Mouse (Mus musculus) kidney, embryonic 14.5 days (tissue): ENCODE measurements around the gene Bmpr1a. TPM values are rescaled to one million over a fixed set of nuclear protein-coding genes. Genes with fewer than 3 reads are reported as not detected.

Experiments
- ATAC-seq: fragments of 200-750 bp; cut with Nextera tagmentation; 2 replicates; pipeline ENCODE4 v1.8.0; 2017; ENCODE audit warnings: moderate number of reproducible peaks, mild to moderate bottlenecking, moderate TSS enrichment, moderate library complexity; ENCODE audit not compliant: low FRiP score, low TSS enrichment
- H3K27ac ChIP-seq: fragments of 300-500 bp; sonication (generic); 2 replicates; pipeline ENCODE4 v1.5.1; 2014; ENCODE audit warnings: low read depth, mild to moderate bottlenecking, low read length, moderate library complexity, mixed read lengths
- H3K27me3 ChIP-seq: fragments of 300-500 bp; sonication (generic); 2 replicates; pipeline ENCODE4 v1.6.1; 2014; ENCODE audit warnings: mild to moderate bottlenecking, low read length; ENCODE audit not compliant: control insufficient read depth, insufficient read depth
- H3K36me3 ChIP-seq: fragments of 300-500 bp; sonication (generic); 2 replicates; pipeline ENCODE4 v1.6.1; 2014; ENCODE audit warnings: low read length, mixed read lengths; ENCODE audit not compliant: control insufficient read depth, insufficient read depth
- H3K4me1 ChIP-seq: fragments of 300-500 bp; sonication (generic); 2 replicates; pipeline ENCODE4 v1.6.1; 2014; ENCODE audit warnings: low read length, mixed read lengths; ENCODE audit not compliant: control insufficient read depth, insufficient read depth
- H3K4me2 ChIP-seq: fragments of 300-500 bp; sonication (generic); replicated peaks from 2 replicates; pipeline ENCODE4 v1.6.1; 2014; ENCODE audit warnings: low read depth, mild to moderate bottlenecking, low read length
- H3K4me3 ChIP-seq: fragments of 300-500 bp; sonication (generic); 2 replicates; pipeline ENCODE4 v1.5.1; 2014; ENCODE audit warnings: mild to moderate bottlenecking, low read length
- H3K9ac ChIP-seq: fragments of 300-500 bp; sonication (generic); 2 replicates; pipeline ENCODE4 v1.6.1; 2014; ENCODE audit warnings: low read depth, mild to moderate bottlenecking, low read length, moderate library complexity
- H3K9me3 ChIP-seq: fragments of 300-500 bp; sonication (generic); 2 replicates; pipeline ENCODE4 v1.6.1; 2016; ENCODE audit warnings: low read length; ENCODE audit not compliant: control insufficient read depth
- WGBS: fragments of 180-500 bp; shearing (Covaris S2); extraction: QIAGEN DNeasy Blood & Tissue Kit; methylation state at CpG from one replicate; pipeline ENCODE4 v1.1.7; 2014; 5-methylcytosine and 5-hydroxymethylcytosine counted together
- polyA plus RNA-seq: library from polyadenylated mRNA; unstranded; fragments of >200 nt; fragmentation: Nextera tagmentation; extraction: Ambion mirVana; gene quantifications from 2 replicates; pipeline ENCODE4 v1.2.1, GENCODE M21; 2014

Bmpr1a gene
- polyA plus RNA-seq, 1 experiment from 2014 or later: 65.8 TPM

DNA sequence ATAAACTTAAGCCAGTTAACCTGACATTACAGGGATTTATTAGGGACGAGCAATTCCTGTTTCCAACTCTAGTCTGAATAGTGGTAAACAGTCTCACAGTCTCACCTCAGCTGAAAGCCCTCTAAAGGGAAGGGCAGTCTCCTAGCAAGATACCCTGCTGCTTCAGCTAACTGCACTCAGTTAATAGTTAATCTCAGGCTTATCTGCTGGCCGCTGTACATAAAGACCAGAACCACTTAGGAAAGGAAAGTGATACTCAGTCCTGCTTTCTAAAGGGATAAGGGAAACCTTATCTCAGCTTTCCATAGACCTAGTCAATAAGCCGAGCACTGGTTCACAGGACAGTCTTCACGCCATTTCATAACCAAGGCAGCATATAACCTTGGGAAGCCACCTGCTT, 32.7 kb upstream of the Bmpr1a start:
- Histone ChIP-seq H3K27ac (no peak overlapping the region), H3K9ac (no peak overlapping the region), H3K4me1 (no peaks in the 10 kb centered on the region), H3K4me2 (no peak overlapping the region), H3K36me3 (no peaks in the 10 kb centered on the region), H3K27me3 (no peaks in the 10 kb centered on the region), H3K9me3 (no peaks in the 10 kb centered on the region), H3K4me3 (no peak overlapping the region)
- ATAC-seq: no peak
- WGBS: 67% methylated on average over 4 of the region's 4 CpGs

GRCm38 (mm10) chr14:34533537-34533936, 30.4 kb upstream of the Bmpr1a start:
- WGBS: 83% methylated on average over 5 of the region's 5 CpGs
- no peak overlapping the region for H3K4me3 ChIP-seq
- no peaks in the 10 kb centered on the region for H3K4me1 ChIP-seq
- no peak overlapping the region for H3K9ac ChIP-seq
- no peaks in the 10 kb centered on the region for H3K36me3 ChIP-seq
- no peak overlapping the region for H3K4me2 ChIP-seq
- peaks cover 4% of the 10 kb centered on the region; the same call in 1 of the 2 replicates for H3K27me3 ChIP-seq
- no peak overlapping the region for H3K27ac ChIP-seq
- no peak for ATAC-seq
- no peaks in the 10 kb centered on the region for H3K9me3 ChIP-seq

DNA sequence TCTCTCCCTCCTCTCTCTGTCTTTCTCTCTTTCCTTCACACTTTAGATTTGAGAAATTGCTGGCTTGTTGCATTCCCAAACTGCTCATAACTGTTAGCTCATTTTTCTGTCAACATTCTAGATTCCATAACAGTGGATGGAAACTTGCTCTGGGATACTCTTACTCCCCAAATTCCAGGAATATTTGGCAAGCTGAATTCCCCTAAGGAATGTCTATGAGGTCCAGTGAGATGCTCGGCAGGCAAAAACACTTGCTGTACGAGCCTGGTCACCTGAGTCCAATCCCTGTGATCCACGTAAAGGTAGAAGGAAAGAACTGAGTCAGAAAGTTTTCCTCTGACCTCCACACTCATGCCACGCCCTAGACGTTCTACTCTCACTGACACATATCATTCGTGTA, 29.4 kb upstream of the Bmpr1a start:
- H3K4me1 ChIP-seq: no peaks in the 10 kb centered on the region
- H3K9ac ChIP-seq: no peak overlapping the region
- 74% methylated on average over 6 of the region's 6 CpGs for WGBS
- H3K27ac ChIP-seq: no peak overlapping the region
- no peak overlapping the region for H3K4me2 ChIP-seq
- peaks cover 4% of the 10 kb centered on the region; the same call in 1 of the 2 replicates for H3K27me3 ChIP-seq
- H3K4me3 ChIP-seq: no peak overlapping the region
- no peaks in the 10 kb centered on the region for H3K36me3 ChIP-seq
- no peak for ATAC-seq
- H3K9me3 ChIP-seq: no peaks in the 10 kb centered on the region

- H3K4me3 ChIP-seq: no peak overlapping the region
- no peaks in the 10 kb centered on the region for H3K9me3 ChIP-seq
- no peak overlapping the region for H3K27ac ChIP-seq
These were observed 25.7 kb upstream of the Bmpr1a start for GRCm38 (mm10) chr14:34528804-34529203.

GRCm38 (mm10) chr14:34522701-34523100, 19.6 kb upstream of the Bmpr1a start, which contains the start of gene 9230112D13Rik:
Gene 9230112D13Rik (minus strand): TSS chr14:34522801.
- no peaks in the 10 kb centered on the region for H3K9me3 ChIP-seq
- H3K4me3 ChIP-seq: no peak within 1 kb of the TSS
- H3K36me3 ChIP-seq: no peaks in the 10 kb centered on the region
- H3K4me2 ChIP-seq: no peak within 1 kb of the TSS
- 94% methylated on average over 8 of the region's 8 CpGs for WGBS
- H3K27ac ChIP-seq: no peak within 1 kb of the TSS
- H3K4me1 ChIP-seq: no peaks in the 10 kb centered on the region
- H3K27me3 ChIP-seq: no peaks in the 10 kb centered on the region
- no peak within 1 kb of the TSS for H3K9ac ChIP-seq
- no peak for ATAC-seq

More at GRCm38 (mm10) chr14:34528804-34529203, 25.7 kb upstream of the Bmpr1a start:
- H3K9ac ChIP-seq: no peak overlapping the region
- ATAC-seq: no peak
- 76% methylated on average over 8 of the region's 8 CpGs for WGBS
- H3K27me3 ChIP-seq: peaks cover 4% of the 10 kb centered on the region; the same call in 1 of the 2 replicates
- no peak overlapping the region for H3K4me2 ChIP-seq
- H3K4me1 ChIP-seq: no peaks in the 10 kb centered on the region
- no peaks in the 10 kb centered on the region for H3K36me3 ChIP-seq

DNA sequence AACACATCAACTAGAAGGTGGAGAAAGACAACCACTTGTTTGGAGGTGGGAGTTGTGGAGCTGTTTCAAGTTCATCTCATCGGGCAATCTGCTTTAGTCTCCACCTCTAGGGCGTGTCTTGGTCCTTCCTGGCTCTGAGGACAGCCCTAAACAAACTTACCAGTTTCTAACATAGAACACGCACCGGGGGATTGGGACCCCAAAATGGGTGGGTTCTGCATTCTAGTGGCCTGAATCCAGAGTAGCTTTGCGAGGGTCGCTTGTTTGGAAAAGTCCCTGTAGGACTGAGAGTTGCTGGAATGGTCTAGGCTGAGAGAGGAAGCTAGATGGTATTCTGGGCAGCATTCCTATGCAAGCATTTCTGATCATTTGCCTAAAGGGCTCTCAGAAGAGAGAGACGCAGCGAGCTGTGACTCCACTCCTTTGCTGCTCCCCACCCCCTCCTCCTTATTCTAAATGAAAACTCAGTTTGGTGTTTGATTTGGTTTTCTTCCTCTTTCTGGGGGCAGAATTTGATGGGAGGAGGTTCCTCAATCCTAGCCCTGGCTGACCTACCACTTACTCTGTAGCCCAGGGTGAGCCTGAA, 14.9 kb upstream of the Bmpr1a start:
- H3K9ac ChIP-seq: no peak overlapping the region
- H3K4me2 ChIP-seq: no peak overlapping the region
- H3K4me3 ChIP-seq: no peak overlapping the region
- H3K36me3 ChIP-seq: no peaks in the 10 kb centered on the region
- no peak for ATAC-seq
- no peaks in the 10 kb centered on the region for H3K4me1 ChIP-seq
- no peaks in the 10 kb centered on the region for H3K27me3 ChIP-seq
- H3K27ac ChIP-seq: 0 out of 2 replicates have a peak overlapping the region, but pooled peaks have one; percentile 6
- 79% methylated on average over 8 of the region's 8 CpGs for WGBS
- H3K9me3 ChIP-seq: no peaks in the 10 kb centered on the region

DNA sequence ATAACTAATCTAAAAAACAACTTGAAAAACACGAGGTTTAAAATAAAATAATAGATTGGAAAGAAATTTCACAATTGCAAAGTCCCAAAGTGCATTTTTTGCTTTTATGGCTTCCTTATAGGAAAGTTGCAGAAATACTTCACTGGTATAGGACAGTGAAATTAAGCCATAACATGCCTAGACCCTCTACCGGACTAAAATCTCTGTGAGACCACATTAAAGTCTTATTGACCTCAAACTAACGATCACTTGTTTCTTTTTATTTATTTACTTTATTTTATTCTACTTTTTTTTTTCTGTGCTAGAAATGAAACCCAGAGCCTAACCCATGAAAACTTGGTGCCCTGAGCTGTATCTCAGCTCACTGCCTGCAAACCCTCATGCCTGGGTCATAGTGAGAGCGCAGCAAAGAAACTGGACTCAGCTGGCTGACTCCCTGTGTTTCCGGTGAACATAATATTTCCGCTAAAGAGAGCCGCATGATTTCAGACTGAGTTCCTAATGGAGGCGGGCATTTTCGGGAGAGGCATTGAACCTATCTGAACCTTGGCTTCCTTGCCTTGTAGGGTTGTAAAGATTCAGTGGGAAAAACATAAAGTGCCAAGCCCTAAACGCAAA, 13.9 kb upstream of the Bmpr1a start:
- H3K9ac ChIP-seq: no peak overlapping the region
- H3K9me3 ChIP-seq: no peaks in the 10 kb centered on the region
- no peaks in the 10 kb centered on the region for H3K27me3 ChIP-seq
- no peak overlapping the region for H3K27ac ChIP-seq
- H3K4me2 ChIP-seq: no peak overlapping the region
- whole genome bisulfite sequencing: 77% methylated on average over 10 of the region's 10 CpGs
- no peak for ATAC-seq
- H3K36me3 ChIP-seq: no peaks in the 10 kb centered on the region
- H3K4me3 ChIP-seq: no peak overlapping the region
- no peaks in the 10 kb centered on the region for H3K4me1 ChIP-seq

- WGBS: 82% methylated on average over 5 of the region's 5 CpGs
- no peaks in the 10 kb centered on the region for H3K36me3 ChIP-seq
- H3K4me3 ChIP-seq: no peak overlapping the region
- H3K4me1 ChIP-seq: no peaks in the 10 kb centered on the region
- H3K4me2 ChIP-seq: no peak overlapping the region
- no peaks in the 10 kb centered on the region for H3K27me3 ChIP-seq
- H3K9ac ChIP-seq: no peak overlapping the region
- no peak for ATAC-seq
- no peaks in the 10 kb centered on the region for H3K9me3 ChIP-seq
- H3K27ac ChIP-seq: no peak overlapping the region
These were observed 12.7 kb upstream of the Bmpr1a start for GRCm38 (mm10) chr14:34515860-34516259.

- H3K4me2 ChIP-seq: no peak overlapping the region
- H3K27ac ChIP-seq: no peak overlapping the region
- H3K9ac ChIP-seq: no peak overlapping the region
- H3K36me3 ChIP-seq: no peaks in the 10 kb centered on the region
- WGBS: 50% methylated on average over 6 of the region's 6 CpGs
- H3K9me3 ChIP-seq: no peaks in the 10 kb centered on the region
- H3K27me3 ChIP-seq: no peaks in the 10 kb centered on the region
- no peaks in the 10 kb centered on the region for H3K4me1 ChIP-seq
- no peak overlapping the region for H3K4me3 ChIP-seq
- no peak for ATAC-seq
These were observed 11.0 kb upstream of the Bmpr1a start for GRCm38 (mm10) chr14:34514120-34514519.
